Mouse (Mus musculus): ENCODE data around the gene Ube2h. TPM values are rescaled to one million over a fixed set of nuclear protein-coding genes. Genes with fewer than 3 reads are reported as not detected.

Ube2h gene
- polyA plus RNA-seq, 1 experiment from 2014 or later = 30.2 TPM

MicroRNAs encoded within 50 kb of the gene (microRNA counts, 519-probe panel; counts per million panel counts)
- microRNA mmu-miR-182 (2,379 counts per million, percentile 57 among the panel's probes with 10 or more counts), microRNA mmu-miR-183 (2,903 counts per million, percentile 72 among the panel's probes with 10 or more counts), microRNA mmu-miR-96 (3,361 counts per million, percentile 86 among the panel's probes with 10 or more counts)

Small RNAs within 50 kb of the gene (microRNA-seq; reads per million reads assigned to microRNA genes)
- gene Mir182 (4,927 reads per million, percentile 88 among the genes with 10 or more reads in this experiment), gene Mir183 (3,564 reads per million, percentile 86 among the genes with 10 or more reads in this experiment), gene Mir96 (1,624 reads per million, percentile 78 among the genes with 10 or more reads in this experiment)

Other genes starting within 250 kb of the Ube2h start
- 38.0 and 38.8 TPM in 2 replicates for gene Zc3hc1, start 86.5 kb upstream of the Ube2h start, polyA plus RNA-seq (2015; fragmentation: Nextera tagmentation; extraction: Ambion mirVana)
- gene Klhdc10, start 97.3 kb upstream of the Ube2h start, polyA plus RNA-seq (2015; fragmentation: Nextera tagmentation; extraction: Ambion mirVana) = 10.0 and 11.6 TPM in 2 replicates
- gene Tmem209, start 205.2 kb upstream of the Ube2h start, polyA plus RNA-seq (2015; fragmentation: Nextera tagmentation; extraction: Ambion mirVana) = 33.0 and 34.0 TPM in 2 replicates
- gene Ssmem1, start 205.3 kb upstream of the Ube2h start, polyA plus RNA-seq (2015; fragmentation: Nextera tagmentation; extraction: Ambion mirVana) = not detected in 2 replicates
- gene Cpa2, start 237.0 kb upstream of the Ube2h start, polyA plus RNA-seq (2015; fragmentation: Nextera tagmentation; extraction: Ambion mirVana) = 399 and 443 TPM in 2 replicates

Measured in intestine, embryonic 16.5 days (tissue).